Mouse (Mus musculus) gastrocnemius, postnatal 10 days (tissue): ENCODE results near the gene Polr3e. TPM values are rescaled to one million over a fixed set of nuclear protein-coding genes. Genes with fewer than 3 reads are reported as not detected.
"Not testable (repeated sequence)": the region's sequence is repeated elsewhere in the genome, so short reads cannot be mapped to it uniquely, and the experiment has no call there.

Experiments
- DNase-seq: peaks from one replicate; pipeline ENCODE4 v3.0.0; 2021; ENCODE audit warnings: mixed read lengths
- total RNA-seq, 2 experiments: library from RNA; stranded (reverse); gene quantifications; 2 replicates each; pipeline ENCODE4 v1.2.3; 2021

Polr3e gene
- total RNA-seq, 2 experiments from 2014 or later, result 14.0 to 15.9 TPM

DNA sequence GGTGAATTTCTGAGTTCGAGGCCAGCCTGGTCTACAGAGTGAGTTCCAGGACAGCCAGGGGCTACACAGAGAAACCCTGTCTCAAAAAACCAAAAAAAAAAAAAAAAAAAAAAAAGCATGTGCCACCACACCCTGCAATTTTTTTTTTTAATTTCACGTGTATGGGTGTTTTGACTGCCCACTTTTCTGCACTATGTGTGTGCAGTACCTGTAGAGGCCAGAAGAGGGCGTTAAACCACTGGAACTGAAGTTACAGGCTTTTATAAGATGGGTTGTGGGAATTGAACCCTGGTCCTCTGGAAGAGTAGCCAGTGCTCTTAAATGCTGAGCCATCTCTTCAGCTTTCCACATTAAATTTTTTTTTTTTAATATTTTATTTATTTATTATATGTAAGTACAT lies 7.4 kb upstream of the Polr3e start:
- not testable (repeated sequence) for DNase-seq

- not testable (repeated sequence) for DNase-seq
Measured at GRCm38 (mm10) chr7:120911268-120911667, 6.3 kb upstream of the Polr3e start.

GRCm38 (mm10) chr7:120913332-120913731 lies 4.2 kb upstream of the Polr3e start:
- no peak for DNase-seq

DNA sequence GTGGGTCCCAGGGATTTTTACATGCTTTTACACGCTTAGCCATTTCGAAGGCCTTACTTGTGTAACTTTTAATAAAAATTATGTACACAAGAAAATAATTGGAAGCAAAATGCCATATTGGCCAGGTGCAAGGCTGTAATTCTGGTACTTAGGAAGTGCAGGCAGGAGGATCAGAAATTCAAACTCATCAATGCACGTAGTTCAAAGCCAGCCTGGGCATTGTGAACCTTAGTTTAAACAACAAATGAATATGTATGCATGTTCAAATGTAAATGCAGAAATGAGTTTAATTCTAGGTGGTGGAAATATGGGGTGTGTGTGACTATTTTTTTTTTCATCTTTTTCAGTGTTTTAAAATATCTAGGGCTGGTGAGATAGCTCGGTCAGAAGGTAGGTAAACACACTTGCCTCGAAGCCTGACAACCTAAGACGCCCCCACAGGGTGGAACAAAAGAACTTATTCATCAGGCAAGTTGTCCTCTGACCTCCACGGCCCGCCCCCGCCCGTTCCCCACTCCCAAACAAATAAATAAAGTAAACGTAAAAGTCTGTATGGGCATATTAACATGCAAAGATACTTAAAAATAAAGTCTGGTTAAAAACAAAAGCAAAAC lies 1.2 kb upstream of the Polr3e start:
- DNase-seq, result no peak

DNA sequence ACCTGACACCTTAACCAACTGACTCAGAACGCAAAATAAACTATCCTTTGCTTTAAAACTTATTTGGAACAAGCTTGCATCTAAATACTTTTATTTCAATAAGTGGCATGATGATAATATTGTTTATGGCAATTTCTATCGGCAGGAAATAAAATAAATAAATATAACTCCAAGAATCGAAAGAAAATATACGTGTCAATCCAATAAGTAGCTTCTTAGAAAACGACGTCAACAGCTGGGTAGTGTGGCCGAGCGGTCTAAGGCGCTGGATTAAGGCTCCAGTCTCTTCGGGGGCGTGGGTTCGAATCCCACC lies 309 bp upstream of the Polr3e start:
- no peak for DNase-seq

GRCm38 (mm10) chr7:120918526-120918962 lies 1.0 kb downstream of the Polr3e start:
- no peak for DNase-seq

DNA sequence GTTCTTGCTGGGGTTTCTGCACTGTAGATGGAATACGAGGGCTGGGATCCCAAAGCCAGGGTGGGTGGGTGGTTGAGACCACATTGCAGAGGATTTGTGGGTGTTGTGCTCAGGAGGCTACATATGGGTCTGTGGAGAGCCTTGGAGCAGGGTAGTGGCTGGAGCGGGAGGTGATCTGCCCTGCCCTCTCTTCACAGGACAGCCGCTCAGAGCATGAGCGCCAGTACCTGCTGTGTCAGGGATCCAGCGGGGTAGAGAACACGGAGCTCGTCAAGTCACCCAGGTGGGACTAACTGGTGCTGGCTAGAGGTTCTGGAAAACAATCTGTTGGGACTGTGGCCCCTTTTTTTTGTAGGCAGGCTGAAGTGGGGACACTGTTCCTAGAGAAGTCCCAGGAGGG lies 15.6 kb downstream of the Polr3e start:
- DNase-seq, result no peak

GRCm38 (mm10) chr7:120933680-120934195 lies 16.2 kb downstream of the Polr3e start:
- DNase-seq, result no peak

- peak; percentile 38 for DNase-seq
Measured at GRCm38 (mm10) chr7:120934716-120935115, 17.2 kb downstream of the Polr3e start.

- no peak for DNase-seq
Measured at GRCm38 (mm10) chr7:120936522-120936921, 19.0 kb downstream of the Polr3e start.

DNA sequence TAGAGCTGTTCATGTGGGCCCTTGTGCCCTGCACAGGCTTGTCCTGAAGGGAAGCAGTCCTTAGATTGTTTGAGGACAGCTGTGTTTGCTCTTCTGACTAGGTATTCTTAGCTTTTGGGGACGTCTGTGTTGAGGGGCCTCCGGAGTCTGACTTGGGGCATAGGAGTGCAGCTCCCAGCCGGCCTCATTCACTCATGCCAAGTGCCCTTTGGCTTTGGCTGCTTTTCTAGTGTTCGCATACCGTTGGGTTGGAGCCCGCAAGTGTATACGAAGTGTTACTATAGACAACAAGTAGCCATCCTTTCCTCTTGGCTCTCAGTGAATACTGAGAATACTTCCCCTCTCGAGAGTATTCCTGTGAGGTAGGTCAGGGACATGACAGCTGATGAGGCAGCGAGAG lies 20.7 kb downstream of the Polr3e start:
- no peak for DNase-seq

- DNase-seq, result no peak
Measured at GRCm38 (mm10) chr7:120940343-120940742, 22.8 kb downstream of the Polr3e start.

DNA sequence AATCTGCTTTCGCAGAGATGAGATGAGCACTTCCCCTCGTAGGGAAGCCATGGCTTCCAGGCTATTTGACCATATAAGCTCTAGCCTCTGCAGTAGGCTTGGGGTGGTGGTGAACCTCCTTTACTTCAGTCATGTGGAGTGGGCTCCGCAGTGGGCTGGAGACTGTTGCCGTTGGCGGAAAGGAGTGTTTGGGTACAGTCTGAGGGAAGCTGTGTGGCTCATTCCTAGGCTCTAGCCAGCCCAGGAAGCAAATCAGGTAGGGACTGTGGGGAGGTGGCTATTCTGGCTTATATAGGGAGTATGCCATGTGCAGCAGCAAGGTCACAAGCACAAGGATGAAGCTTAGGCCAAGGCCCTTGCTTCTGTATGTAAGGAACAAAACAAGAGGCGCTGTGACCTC lies 23.7 kb downstream of the Polr3e start:
- DNase-seq, result no peak

- DNase-seq, result no peak
Measured at GRCm38 (mm10) chr7:120942506-120942905, 25.0 kb downstream of the Polr3e start.

DNA sequence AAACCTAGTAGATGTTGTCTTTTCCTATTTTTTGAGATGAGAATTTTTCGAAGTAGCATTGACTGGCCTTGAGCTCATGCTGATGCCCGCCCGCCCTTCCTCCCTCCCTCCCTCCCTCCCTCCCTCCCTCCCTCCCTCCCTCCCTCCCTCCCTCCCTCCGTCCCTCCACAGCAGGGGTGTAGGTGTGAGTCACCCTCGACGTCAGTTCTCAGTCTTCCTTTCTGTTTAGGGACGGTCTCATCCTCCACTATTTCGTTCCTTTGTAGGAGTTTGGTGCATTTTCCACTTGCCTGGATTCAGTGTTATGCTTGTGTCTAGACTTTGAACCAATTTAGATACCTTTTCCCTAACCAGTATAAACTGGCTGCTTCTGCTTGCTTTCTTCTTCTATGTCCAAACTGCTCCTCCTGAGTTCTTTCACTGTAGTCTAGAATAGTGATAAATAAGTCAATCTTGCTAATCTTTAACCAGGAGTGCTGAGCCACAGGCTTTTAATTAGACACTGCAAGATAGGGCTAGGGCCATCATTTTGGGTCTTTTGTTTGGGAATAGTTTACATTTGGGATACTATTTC lies 26.5 kb downstream of the Polr3e start:
- no peak for DNase-seq

DNA sequence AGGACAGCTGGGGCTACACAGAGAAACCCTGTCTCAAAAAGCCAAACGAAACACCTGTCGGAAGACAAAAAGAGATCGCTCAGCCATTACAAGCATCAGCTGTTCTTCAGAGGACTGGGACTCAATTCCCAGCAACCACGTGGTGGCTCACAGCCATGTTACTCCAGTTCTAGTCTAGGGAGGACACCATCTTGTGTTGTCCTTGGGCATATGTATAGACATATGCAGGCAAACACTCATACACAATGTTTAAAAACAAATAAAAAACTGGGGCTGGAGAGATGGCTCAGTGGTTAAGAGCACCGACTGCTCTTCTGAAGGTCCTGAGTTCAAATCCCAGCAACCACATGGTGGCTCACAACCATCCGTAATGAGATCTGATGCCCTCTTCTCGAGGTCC lies 36.0 kb downstream of the Polr3e start:
- DNase-seq, result not testable (repeated sequence)

GRCm38 (mm10) chr7:120960116-120960515 lies 42.6 kb downstream of the Polr3e start:
- no peak for DNase-seq

- no peak for DNase-seq
Measured at GRCm38 (mm10) chr7:120960601-120961000, 43.1 kb downstream of the Polr3e start.

- DNase-seq, result no peak
Measured at GRCm38 (mm10) chr7:120961893-120962292, 44.3 kb downstream of the Polr3e start.

- DNase-seq, result no peak
Measured at GRCm38 (mm10) chr7:120963126-120963525, 45.6 kb downstream of the Polr3e start.

DNA sequence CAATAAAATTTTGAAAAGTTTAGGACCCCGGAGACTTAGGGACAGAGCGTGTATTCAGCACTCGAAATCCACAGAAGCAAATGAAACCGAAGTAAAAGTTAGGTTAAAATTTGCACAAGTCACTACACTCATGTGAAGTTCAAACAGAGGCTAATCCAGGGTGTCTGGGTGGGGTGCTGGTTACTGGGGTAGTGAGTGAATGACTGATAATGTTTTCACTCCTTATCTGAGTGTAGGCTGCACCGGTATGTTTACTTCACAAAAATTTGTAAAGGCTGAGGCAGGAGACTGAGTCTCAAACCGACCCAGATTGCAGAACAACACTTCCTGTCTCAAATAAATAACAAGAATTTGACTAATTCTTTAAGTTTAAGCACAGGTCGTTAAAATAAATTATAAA lies 51.7 kb downstream of the Polr3e start:
- DNase-seq, result no peak

DNA sequence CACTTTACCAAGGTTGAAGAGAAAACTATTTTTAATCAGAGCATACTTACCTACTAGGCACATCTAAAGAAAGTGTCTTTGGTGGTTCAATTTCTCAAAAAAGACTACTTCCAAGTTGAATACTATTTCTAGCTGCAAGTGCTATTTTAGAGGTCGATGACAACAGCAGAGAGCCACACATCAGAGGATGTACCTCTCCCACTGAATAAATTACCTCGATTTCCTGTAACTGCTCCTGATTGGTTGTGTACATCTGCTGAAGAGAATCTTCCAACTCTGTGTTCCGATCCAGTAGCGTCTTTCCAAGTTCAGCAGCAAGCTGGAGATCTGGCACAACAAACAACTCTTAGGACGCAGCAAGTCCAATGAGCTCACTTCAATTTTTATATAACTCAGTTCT lies 52.6 kb downstream of the Polr3e start:
- DNase-seq, result no peak

GRCm38 (mm10) chr7:120972471-120972870 lies 54.9 kb downstream of the Polr3e start:
- not testable (repeated sequence) for DNase-seq

DNA sequence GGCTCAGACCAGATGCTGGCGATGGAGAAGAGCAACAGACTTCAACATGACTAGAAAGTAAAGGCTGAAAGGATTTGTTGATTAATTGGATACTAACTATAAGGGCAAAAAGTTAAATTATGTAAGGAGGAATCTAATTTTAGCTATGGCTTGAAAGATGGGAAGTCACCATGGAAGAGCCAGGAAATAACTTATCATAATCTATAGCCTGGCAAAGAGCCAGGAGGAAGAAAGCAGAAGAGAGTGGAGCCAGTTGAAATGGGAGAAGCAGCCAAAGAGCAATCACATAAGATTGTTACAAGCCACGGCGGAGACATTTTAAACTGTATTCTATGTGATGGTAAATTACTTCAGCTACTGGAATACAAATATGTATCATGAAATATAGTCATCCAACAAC lies 56.5 kb downstream of the Polr3e start:
- no peak for DNase-seq
